Mouse (Mus musculus) stomach, embryonic 15.5 days (tissue): ENCODE measurements around the gene Olfr1115. TPM values are rescaled to one million over a fixed set of nuclear protein-coding genes. Genes with fewer than 3 reads are reported as not detected.
"Not testable (repeated sequence)": the region's sequence is repeated elsewhere in the genome, so short reads cannot be mapped to it uniquely, and the experiment has no call there.

Experiments used
- ATAC-seq: fragments of 200-750 bp; cut with Nextera tagmentation; 2 replicates; pipeline ENCODE4 v1.8.0; 2017; ENCODE audit warnings: low read depth, moderate number of reproducible peaks, moderate TSS enrichment; ENCODE audit not compliant: insufficient read depth, low FRiP score
- H3K27ac ChIP-seq: fragments of 300-500 bp; sonication (generic); 2 replicates; pipeline ENCODE4 v1.5.1; 2015; ENCODE audit warnings: mild to moderate bottlenecking, inconsistent platforms
- H3K27me3 ChIP-seq: fragments of 300-500 bp; sonication (generic); replicated peaks from 2 replicates; pipeline ENCODE4 v1.6.1; 2015; ENCODE audit warnings: inconsistent platforms
- H3K36me3 ChIP-seq: fragments of 300-500 bp; sonication (generic); 2 replicates; pipeline ENCODE4 v1.6.1; 2015; ENCODE audit warnings: inconsistent platforms
- H3K4me1 ChIP-seq: fragments of 300-500 bp; sonication (generic); 2 replicates; pipeline ENCODE4 v1.6.1; 2015; ENCODE audit warnings: inconsistent platforms
- H3K4me2 ChIP-seq: fragments of 300-500 bp; sonication (generic); 2 replicates; pipeline ENCODE4 v1.6.1; 2015; ENCODE audit warnings: mild to moderate bottlenecking, inconsistent platforms
- H3K4me3 ChIP-seq: fragments of 300-500 bp; sonication (generic); replicated peaks from 2 replicates; pipeline ENCODE4 v1.5.1; 2015; ENCODE audit warnings: inconsistent platforms
- H3K9ac ChIP-seq: fragments of 300-500 bp; sonication (generic); 2 replicates; pipeline ENCODE4 v1.6.1; 2015; ENCODE audit warnings: inconsistent platforms
- H3K9me3 ChIP-seq: fragments of 300-500 bp; sonication (generic); 2 replicates; pipeline ENCODE4 v1.6.1; 2016; ENCODE audit warnings: inconsistent platforms
- WGBS: fragments of 180-500 bp; shearing (Covaris S2); methylation state at CpG from one replicate; pipeline ENCODE4 v1.1.7; 2015; 5-methylcytosine and 5-hydroxymethylcytosine counted together
- microRNA-seq: library from miRNA; unstranded; fragments of <30 nt; microRNA quantifications from one replicate; pipeline ENCODE4, GENCODE M21; 2016
- polyA plus RNA-seq: library from polyadenylated mRNA; unstranded; fragments of >200 nt; fragmentation: Nextera tagmentation; extraction: Ambion mirVana; gene quantifications from 2 replicates; pipeline ENCODE4 v1.2.1, GENCODE M21; 2015

The Olfr1115 gene
- not detected in 2 replicates for polyA plus RNA-seq

DNA sequence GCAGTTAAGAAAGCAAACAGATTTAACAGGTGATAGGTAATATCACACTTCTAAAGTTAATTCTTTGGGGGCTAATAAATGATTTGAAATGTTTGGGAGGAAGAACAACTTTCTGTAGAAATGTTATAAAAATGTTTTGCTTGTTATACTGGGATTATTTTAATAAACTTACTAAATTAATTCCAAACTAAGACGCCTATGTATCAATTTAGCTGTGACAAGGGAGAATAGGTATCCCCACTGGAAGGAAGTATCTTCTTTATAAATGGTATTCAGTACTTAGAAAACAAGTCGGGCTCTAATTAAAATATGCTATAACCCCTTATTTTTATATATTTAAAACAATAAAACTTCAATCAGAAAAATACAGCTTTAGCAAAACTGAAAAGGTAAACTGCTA, at the start of gene Olfr1115:
Gene Olfr1115, plus strand, starts transcription at position 301 of the 400 bp plus-strand sequence.
- no peak within 1 kb of the TSS for H3K27ac ChIP-seq
- H3K9me3 ChIP-seq: no peaks in the 10 kb centered on the region
- no peaks in the 10 kb centered on the region for H3K27me3 ChIP-seq
- H3K4me3 ChIP-seq: no peak within 1 kb of the TSS
- no peak within 1 kb of the TSS for H3K4me2 ChIP-seq
- no peak for ATAC-seq
- H3K36me3 ChIP-seq: no peaks in the 10 kb centered on the region
- no peak within 1 kb of the TSS for H3K9ac ChIP-seq
- WGBS: 81% methylated on average over 2 of the region's 2 CpGs
- H3K4me1 ChIP-seq: no peaks in the 10 kb centered on the region

DNA sequence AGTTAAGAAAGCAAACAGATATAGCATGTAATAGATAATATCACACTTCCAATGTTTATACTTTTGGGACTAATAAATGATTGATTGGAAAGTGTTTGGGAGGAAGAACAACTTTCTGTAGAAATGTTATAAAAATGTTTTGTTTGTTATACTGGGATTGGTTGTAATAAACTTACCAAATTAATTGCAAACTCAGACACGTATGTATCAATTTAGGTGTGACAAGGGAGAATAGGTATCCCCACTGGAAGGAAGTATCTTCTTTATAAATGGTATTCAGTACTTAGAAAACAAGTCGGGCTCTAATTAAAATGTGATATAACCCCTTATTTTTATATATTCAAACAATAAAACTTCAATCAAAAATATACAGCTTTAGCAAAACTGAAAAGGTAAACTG, 39.1 kb upstream of the Olfr1115 start, which contains the start of gene Olfr1113:
Gene Olfr1113, plus strand, starts transcription at position 301 of the 400 bp plus-strand sequence.
- 76% methylated on average over 2 of the region's 2 CpGs for WGBS
- H3K9ac ChIP-seq: no peak within 1 kb of the TSS
- no peaks in the 10 kb centered on the region for H3K27me3 ChIP-seq
- H3K27ac ChIP-seq: no peak within 1 kb of the TSS
- no peak for ATAC-seq
- H3K4me2 ChIP-seq: no peak within 1 kb of the TSS
- no peaks in the 10 kb centered on the region for H3K36me3 ChIP-seq
- no peak within 1 kb of the TSS for H3K4me3 ChIP-seq
- H3K9me3 ChIP-seq: no peaks in the 10 kb centered on the region
- H3K4me1 ChIP-seq: no peaks in the 10 kb centered on the region

DNA sequence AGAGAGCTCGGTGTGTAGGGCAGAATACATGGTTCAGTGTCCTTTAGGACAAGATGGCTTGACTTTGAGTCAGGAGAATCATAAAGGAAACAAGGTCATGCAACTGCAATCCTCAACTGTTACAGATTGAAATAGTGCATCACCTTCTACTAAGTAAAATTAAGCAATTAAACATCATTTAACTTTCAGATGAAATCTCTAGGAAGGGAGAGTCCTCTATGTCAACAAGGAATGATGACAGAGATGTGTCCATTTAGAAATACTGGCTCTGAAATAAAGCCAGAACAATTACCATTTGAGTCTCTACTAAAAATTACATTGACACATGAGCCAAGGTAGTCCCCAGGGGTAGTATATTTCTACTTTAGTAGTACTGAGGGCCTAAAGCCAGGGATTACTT, 19.4 kb downstream of the Olfr1115 start, which contains the start of gene Olfr1116:
Gene Olfr1116, plus strand, starts transcription at position 301 of the 400 bp plus-strand sequence.
- H3K27ac ChIP-seq: no peak within 1 kb of the TSS
- H3K4me2 ChIP-seq: no peak within 1 kb of the TSS
- H3K27me3 ChIP-seq: no peaks in the 10 kb centered on the region
- H3K4me1 ChIP-seq: no peaks in the 10 kb centered on the region
- WGBS: 82% methylated on average over 1 of the region's 1 CpGs
- no peak within 1 kb of the TSS for H3K4me3 ChIP-seq
- no peaks in the 10 kb centered on the region for H3K9me3 ChIP-seq
- H3K9ac ChIP-seq: no peak within 1 kb of the TSS
- ATAC-seq: no peak
- H3K36me3 ChIP-seq: no peaks in the 10 kb centered on the region

DNA sequence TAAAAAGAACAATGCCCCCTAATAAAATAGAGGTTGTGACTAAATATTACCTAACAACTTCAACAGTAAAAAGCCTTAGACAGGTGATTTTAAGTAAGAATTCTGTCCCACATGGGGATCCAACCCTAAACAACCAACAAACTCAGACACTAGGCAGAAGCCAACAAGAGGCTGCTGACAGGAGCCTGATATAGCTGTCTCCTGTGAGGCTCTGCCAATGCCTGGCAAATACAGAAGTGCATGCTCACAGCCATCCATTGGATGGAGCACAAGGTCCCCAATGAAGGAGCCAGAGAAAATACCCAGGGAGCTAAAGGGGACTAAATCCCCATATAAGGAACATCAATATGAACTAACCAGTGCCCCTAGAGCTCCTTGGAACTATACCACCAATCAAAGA, 46.2 kb downstream of the Olfr1115 start:
- H3K4me3 ChIP-seq, H3K27me3 ChIP-seq, H3K36me3 ChIP-seq, ATAC-seq, H3K9ac ChIP-seq, H3K27ac ChIP-seq, H3K4me1 ChIP-seq, H3K4me2 ChIP-seq, H3K9me3 ChIP-seq: not testable (repeated sequence)

Small RNA genes within 50 kb of the gene (microRNA-seq; reads per million reads assigned to microRNA genes)
- gene Gm27438: not detected

Other genes starting within 250 kb of the Olfr1115 start
- not detected in 2 replicates for gene Olfr1102, start 249.6 kb upstream of the Olfr1115 start, polyA plus RNA-seq
- not detected in 2 replicates for gene Olfr1104, start 220.9 kb upstream of the Olfr1115 start, polyA plus RNA-seq
- gene Olfr1105, start 211.5 kb upstream of the Olfr1115 start, polyA plus RNA-seq: not detected in 2 replicates
- not detected in 2 replicates for gene Olfr1106, start 195.7 kb upstream of the Olfr1115 start, polyA plus RNA-seq
- gene Olfr1107, start 172.2 kb upstream of the Olfr1115 start, polyA plus RNA-seq: not detected in 2 replicates
- gene Olfr1109, start 152.0 kb upstream of the Olfr1115 start, polyA plus RNA-seq: not detected in 2 replicates
- not detected in 2 replicates for gene Olfr259, start 133.4 kb upstream of the Olfr1115 start, polyA plus RNA-seq
- not detected in 2 replicates for gene Olfr1110, start 107.7 kb upstream of the Olfr1115 start, polyA plus RNA-seq
- not detected in 2 replicates for gene Olfr1111, start 95.4 kb upstream of the Olfr1115 start, polyA plus RNA-seq
- not detected in 2 replicates for gene Olfr1112, start 60.2 kb upstream of the Olfr1115 start, polyA plus RNA-seq
- gene Olfr1113, start 39.0 kb upstream of the Olfr1115 start, polyA plus RNA-seq: not detected in 2 replicates
- gene Olfr1116, start 19.5 kb downstream of the Olfr1115 start, polyA plus RNA-seq: not detected in 2 replicates
- not detected in 2 replicates for gene Olfr1118, start 59.6 kb downstream of the Olfr1115 start, polyA plus RNA-seq
- gene Olfr1120, start 106.8 kb downstream of the Olfr1115 start, polyA plus RNA-seq: not detected in 2 replicates
- not detected in 2 replicates for gene Olfr1121, start 121.9 kb downstream of the Olfr1115 start, polyA plus RNA-seq
- gene Olfr1122, start 137.8 kb downstream of the Olfr1115 start, polyA plus RNA-seq: not detected in 2 replicates
- gene Olfr1123, start 168.6 kb downstream of the Olfr1115 start, polyA plus RNA-seq: not detected in 2 replicates
- 0.06 TPM in 1 of 2 replicates, not detected in the other for gene Olfr1124, start 182.3 kb downstream of the Olfr1115 start, polyA plus RNA-seq
- not detected in 2 replicates for gene Olfr1126, start 205.9 kb downstream of the Olfr1115 start, polyA plus RNA-seq
- gene Pramel7, start 249.1 kb downstream of the Olfr1115 start, polyA plus RNA-seq: not detected in 2 replicates